Mouse (Mus musculus): ENCODE measurements at regions not wholly inside any gene's neighbourhood (a gene's known extent, or its start where the extent isn't known, plus 50 kb on each side); places are given as distances from the start of the nearest gene placed in this dataset.
"Not testable (repeated sequence)": the region's sequence is repeated elsewhere in the genome, so short reads cannot be mapped to it uniquely, and the experiment has no call there.

- no peak for DNase-seq
These were observed 776.2 kb downstream of the Diaph2 start for GRCm38 (mm10) chrX:130525770-130526169.

- no peak for DNase-seq
These were observed 783.9 kb downstream of the Diaph2 start for GRCm38 (mm10) chrX:130533171-130534156.

DNA sequence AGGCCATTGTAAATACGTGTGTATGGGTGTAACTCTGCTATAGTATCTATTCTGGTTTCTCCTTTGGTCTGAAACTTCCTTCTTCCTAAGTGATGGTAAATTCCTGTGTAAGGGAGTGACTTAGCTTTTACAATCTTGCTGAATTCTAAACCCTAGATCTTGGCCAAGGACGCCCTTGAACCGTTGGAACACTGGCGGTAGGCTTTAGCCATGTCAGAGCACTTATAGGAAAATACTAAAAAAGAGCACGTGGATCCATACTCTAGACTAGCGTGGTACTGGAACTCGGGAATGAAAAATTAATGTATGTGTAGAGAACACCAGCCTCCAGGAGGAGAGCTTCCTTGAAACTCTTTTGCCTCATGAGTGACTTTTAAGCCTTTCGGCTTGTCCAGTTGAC lies 789.2 kb downstream of the Diaph2 start:
- not testable (repeated sequence) for DNase-seq

- DNase-seq = no peak
These were observed 798.5 kb downstream of the Diaph2 start for GRCm38 (mm10) chrX:130548001-130548400.

DNA sequence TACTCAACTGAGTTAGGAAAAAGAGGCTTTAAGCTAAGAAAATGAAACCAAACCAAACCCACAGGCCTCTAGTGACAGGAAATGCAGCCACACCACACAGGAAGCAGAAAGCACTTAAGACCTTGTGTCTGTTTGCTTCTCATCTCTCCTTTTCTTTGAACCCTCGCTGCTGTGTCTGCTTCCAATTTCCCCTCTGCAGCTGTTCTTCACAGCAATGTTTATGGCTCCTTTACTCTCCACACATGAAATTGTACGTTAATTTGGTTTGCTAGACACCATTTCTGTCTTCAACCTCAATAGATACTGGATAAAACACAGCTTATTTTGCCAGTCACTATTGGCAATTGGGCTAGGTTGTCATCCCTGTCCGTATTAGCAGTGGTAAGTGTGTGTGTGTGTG lies 799.7 kb downstream of the Diaph2 start:
- DNase-seq = no peak

DNA sequence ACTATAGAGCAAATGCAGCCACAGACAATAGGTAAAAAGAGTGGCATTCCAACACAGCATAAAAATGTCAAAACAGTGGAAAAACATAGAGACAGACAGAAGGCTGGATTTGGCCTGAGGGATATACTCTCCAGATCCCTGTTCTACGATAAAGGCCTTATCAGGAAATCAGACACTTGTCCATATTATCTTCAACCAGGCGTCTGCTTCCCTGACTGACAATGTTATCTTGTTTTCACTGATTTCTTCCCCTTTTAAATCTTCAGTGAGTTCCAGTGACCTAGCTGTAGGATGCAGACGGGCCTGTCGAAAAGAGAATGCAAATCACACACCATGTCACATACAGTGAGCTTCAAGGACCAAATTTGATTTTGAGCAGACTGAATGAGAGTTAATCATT lies 800.4 kb downstream of the Diaph2 start:
- DNase-seq = no peak

DNA sequence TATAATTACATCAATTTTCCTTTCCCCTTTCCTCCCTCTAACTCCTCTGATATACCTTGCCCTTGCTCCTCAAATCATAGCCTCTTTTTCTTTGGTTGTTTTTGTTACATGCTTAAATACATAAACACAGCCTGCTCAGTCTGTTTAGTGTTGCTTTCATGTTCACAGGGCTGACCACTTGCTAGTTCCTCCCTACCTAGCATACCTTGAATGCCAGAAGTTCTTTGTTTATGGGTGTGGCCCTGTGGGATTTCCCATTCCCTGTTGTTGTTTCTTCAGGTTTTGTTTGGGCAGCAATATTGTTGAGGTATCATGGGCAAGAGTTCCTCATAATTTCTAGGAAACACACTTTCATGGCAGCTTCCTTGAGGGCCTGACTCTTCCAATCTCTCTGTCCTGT lies 807.7 kb downstream of the Diaph2 start:
- no peak for DNase-seq

DNA sequence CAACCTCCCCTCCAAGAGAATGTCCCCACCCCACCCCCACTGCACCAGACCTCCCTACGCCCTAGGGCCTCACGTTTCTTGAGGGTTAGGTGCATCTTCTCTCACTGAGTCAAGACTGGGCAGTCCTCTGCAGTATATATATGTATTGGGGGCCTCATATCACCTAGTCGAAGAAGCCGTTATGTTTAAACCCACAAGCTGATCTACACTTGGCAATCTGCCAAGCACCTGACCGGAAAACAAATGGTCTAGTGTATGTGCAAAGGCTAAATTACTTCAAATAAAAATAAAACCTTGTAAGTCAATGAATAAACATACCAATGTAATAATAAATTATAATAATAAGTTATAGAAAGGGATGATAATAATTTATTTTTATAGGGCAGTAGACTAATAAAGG lies 828.2 kb downstream of the Diaph2 start:
- DNase-seq = no peak

GRCm38 (mm10) chrX:130596631-130597030 lies 847.1 kb downstream of the Diaph2 start:
- no peak for DNase-seq

GRCm38 (mm10) chrX:130601911-130602310 lies 852.4 kb downstream of the Diaph2 start:
- DNase-seq = no peak

- no peak for DNase-seq
These were observed 889.0 kb downstream of the Diaph2 start for GRCm38 (mm10) chrX:130638513-130638912.

GRCm38 (mm10) chrX:130655815-130656214 lies 906.3 kb downstream of the Diaph2 start:
- no peak for DNase-seq

- DNase-seq = peak; percentile 7
These were observed 934.8 kb downstream of the Diaph2 start for GRCm38 (mm10) chrX:130684381-130684780.

- no peak for DNase-seq
These were observed 959.4 kb downstream of the Diaph2 start for GRCm38 (mm10) chrX:130708929-130709328.

GRCm38 (mm10) chrX:130744132-130744531 lies 994.6 kb downstream of the Diaph2 start:
- DNase-seq = not testable (repeated sequence)
